Mouse (Mus musculus) midbrain, embryonic 12.5 days (tissue): Measurements from ENCODE around the gene Hcls1. TPM values are rescaled to one million over a fixed set of nuclear protein-coding genes. Genes with fewer than 3 reads are reported as not detected.

Source experiments
- ATAC-seq: fragments of 200-750 bp; cut with Nextera tagmentation; 2 replicates; pipeline ENCODE4 v1.8.0; 2017; ENCODE audit warnings: low read depth, moderate TSS enrichment, moderate library complexity; ENCODE audit not compliant: low FRiP score
- H3K27ac ChIP-seq: fragments of 300-500 bp; sonication (generic); replicated peaks from 2 replicates; pipeline ENCODE4 v1.5.1; 2016; ENCODE audit warnings: mild to moderate bottlenecking
- H3K27me3 ChIP-seq: fragments of 300-500 bp; sonication (generic); 2 replicates; pipeline ENCODE4 v1.6.1; 2016; ENCODE audit warnings: mild to moderate bottlenecking
- H3K36me3 ChIP-seq: fragments of 300-500 bp; sonication (generic); 2 replicates; pipeline ENCODE4 v1.6.1; 2016
- H3K4me1 ChIP-seq: fragments of 300-500 bp; sonication (generic); 2 replicates; pipeline ENCODE4 v1.6.1; 2016
- H3K4me2 ChIP-seq: fragments of 300-500 bp; sonication (generic); replicated peaks from 2 replicates; pipeline ENCODE4 v1.6.1; 2016; ENCODE audit warnings: mild to moderate bottlenecking, moderate library complexity
- H3K4me3 ChIP-seq: fragments of 300-500 bp; sonication (generic); 2 replicates; pipeline ENCODE4 v1.5.1; 2016; ENCODE audit warnings: mild to moderate bottlenecking
- H3K9ac ChIP-seq: fragments of 300-500 bp; sonication (generic); replicated peaks from 2 replicates; pipeline ENCODE4 v1.6.1; 2016; ENCODE audit warnings: mild to moderate bottlenecking, moderate library complexity
- H3K9me3 ChIP-seq: fragments of 300-500 bp; sonication (generic); 2 replicates; pipeline ENCODE4 v1.6.1; 2016; ENCODE audit warnings: mild to moderate bottlenecking
- WGBS: fragments of 180-500 bp; shearing (Covaris S2); methylation state at CpG from one replicate; pipeline ENCODE4 v1.1.7; 2016; 5-methylcytosine and 5-hydroxymethylcytosine counted together
- polyA plus RNA-seq: library from polyadenylated mRNA; unstranded; fragments of >200 nt; fragmentation: Nextera tagmentation; extraction: Ambion mirVana; gene quantifications from 2 replicates; pipeline ENCODE4 v1.2.1, GENCODE M21; 2016

Hcls1 gene
- polyA plus RNA-seq, 1 experiment from 2014 or later, result 3.5 TPM

DNA sequence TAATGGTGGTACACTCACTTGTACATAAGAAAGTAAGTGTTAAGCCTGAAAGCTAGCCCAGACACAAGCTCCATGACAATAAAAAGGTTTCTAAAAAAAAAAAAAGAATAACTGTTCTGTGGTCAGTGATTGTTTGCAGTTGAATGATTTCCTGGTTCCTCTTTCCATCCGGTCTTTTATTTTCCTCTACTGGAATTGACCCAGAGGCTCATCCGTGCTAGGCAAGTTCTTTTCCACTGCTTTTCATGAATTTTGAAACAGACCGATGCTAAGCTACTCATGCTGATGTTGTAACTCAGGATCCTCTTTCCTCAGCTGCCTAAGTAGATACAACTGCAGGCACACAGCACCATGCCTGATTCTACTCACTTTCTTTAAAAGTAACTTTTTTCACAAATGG, 14.4 kb upstream of the Hcls1 start:
- H3K4me2 ChIP-seq, result no peak overlapping the region
- no peaks in the 10 kb centered on the region for H3K9me3 ChIP-seq
- H3K9ac ChIP-seq, result no peak overlapping the region
- H3K4me3 ChIP-seq, result no peak overlapping the region
- H3K36me3 ChIP-seq, result peaks cover 59% of the 10 kb centered on the region
- no peak for ATAC-seq
- no peaks in the 10 kb centered on the region for H3K27me3 ChIP-seq
- H3K4me1 ChIP-seq, result no peaks in the 10 kb centered on the region
- 88% methylated on average over 3 of the region's 3 CpGs for WGBS
- no peak overlapping the region for H3K27ac ChIP-seq

DNA sequence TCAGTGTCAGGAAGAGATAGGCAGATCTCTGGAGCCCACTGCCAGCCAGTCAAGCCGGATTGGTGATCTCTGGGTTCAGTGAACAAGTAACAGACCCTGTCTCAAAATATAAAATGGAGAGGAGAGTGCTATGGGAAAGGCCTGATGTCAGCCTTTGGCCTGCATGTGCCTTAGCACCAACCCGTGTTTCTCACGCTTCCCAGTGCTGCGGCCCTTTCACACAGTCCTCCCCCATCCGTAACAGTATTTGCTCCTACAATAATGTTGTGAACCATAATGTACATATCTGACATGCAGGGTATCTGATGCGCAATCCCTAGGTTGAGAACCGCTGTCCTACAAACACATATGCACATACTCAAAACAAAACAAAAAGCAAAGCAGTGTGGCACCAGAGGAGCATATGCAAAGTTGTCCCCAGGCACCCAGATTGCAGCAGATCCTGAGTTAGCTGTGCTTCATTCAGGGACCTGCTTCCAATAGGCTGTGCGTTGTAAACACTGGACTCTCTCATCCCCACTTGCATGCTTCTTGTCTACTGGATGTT, 13.6 kb upstream of the Hcls1 start:
- Histone ChIP-seq H3K4me3 (no peak overlapping the region), H3K4me1 (no peaks in the 10 kb centered on the region), H3K27me3 (no peaks in the 10 kb centered on the region), H3K9me3 (no peaks in the 10 kb centered on the region), H3K4me2 (no peak overlapping the region), H3K9ac (no peak overlapping the region), H3K27ac (no peak overlapping the region), H3K36me3 (peaks cover 59% of the 10 kb centered on the region)
- no peak for ATAC-seq
- 93% methylated on average over 8 of the region's 8 CpGs for WGBS

DNA sequence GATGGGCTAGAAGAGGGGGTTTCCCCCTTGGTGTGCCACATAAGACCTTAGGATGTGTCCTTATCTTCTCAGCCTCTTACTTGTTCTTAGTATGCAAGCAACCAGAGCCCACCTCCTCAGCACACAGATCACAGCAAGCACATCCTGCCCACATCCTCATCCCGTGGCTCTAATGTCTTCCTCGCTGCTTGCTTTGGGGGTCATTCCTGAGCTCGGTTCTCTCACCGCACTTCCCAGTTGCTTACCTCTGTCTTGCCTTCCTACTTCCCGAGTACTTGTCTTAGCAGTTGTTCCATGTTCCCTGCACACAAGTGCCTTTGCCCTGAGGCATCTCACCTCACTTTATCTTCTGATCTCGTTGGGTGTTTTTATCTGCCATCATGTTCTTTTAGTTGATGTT, 12.8 kb upstream of the Hcls1 start:
- Histone ChIP-seq H3K9ac (no peak overlapping the region), H3K4me3 (no peak overlapping the region), H3K36me3 (peaks cover 62% of the 10 kb centered on the region), H3K27me3 (no peaks in the 10 kb centered on the region), H3K4me2 (no peak overlapping the region), H3K9me3 (no peaks in the 10 kb centered on the region), H3K4me1 (no peaks in the 10 kb centered on the region), H3K27ac (no peak overlapping the region)
- WGBS, result 91% methylated on average over 6 of the region's 6 CpGs
- ATAC-seq, result no peak

DNA sequence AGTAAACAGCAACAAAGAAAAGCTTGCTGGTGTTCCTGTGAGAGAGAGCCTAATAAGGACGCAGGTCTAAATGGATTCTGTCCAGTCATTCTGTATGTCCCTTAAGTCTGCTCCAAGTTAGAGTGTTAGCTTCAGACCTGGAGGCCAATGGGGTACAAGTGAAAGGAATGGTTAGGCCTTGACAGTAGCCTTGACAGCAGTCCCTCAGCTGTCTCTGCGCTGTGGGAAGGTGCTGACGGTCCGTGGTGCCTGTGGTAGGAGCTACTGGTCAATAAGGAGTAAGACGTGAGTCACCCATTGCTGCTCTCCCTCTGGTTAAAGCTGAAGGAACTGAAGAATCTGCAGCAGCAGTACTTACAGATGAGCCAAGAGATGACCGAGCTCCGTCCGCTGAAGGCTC, 10.5 kb upstream of the Hcls1 start:
- 93% methylated on average over 8 of the region's 8 CpGs for WGBS
- Histone ChIP-seq H3K4me1 (no peaks in the 10 kb centered on the region), H3K27me3 (no peaks in the 10 kb centered on the region), H3K4me3 (no peak overlapping the region), H3K9ac (no peak overlapping the region), H3K9me3 (no peaks in the 10 kb centered on the region), H3K4me2 (no peak overlapping the region), H3K36me3 (peaks cover 64% of the 10 kb centered on the region), H3K27ac (no peak overlapping the region)
- ATAC-seq, result no peak

DNA sequence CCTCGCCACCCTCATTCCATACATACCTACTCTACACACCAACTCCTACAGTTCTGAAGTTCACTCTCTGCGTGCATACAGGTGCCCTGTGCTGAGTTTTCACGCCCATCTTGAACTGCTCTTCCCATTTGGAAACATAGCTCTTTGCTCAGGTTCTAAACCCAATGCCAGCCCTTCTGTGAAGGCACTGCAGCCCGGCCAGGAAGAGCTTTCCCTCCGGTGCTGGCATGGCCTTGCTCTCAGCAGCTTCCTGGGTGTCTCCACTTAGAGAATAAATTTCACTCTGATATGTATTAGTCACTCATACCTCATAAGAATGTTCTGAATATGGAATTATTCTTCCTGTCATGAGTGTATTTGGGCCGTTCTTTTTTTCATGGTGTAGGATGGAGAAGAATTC, 9.4 kb upstream of the Hcls1 start:
- H3K27ac ChIP-seq, result no peak overlapping the region
- WGBS, result 89% methylated on average over 6 of the region's 6 CpGs
- no peak for ATAC-seq
- H3K36me3 ChIP-seq, result peaks cover 67% of the 10 kb centered on the region
- H3K4me2 ChIP-seq, result no peak overlapping the region
- H3K27me3 ChIP-seq, result no peaks in the 10 kb centered on the region
- H3K9me3 ChIP-seq, result no peaks in the 10 kb centered on the region
- no peak overlapping the region for H3K4me3 ChIP-seq
- no peak overlapping the region for H3K9ac ChIP-seq
- no peaks in the 10 kb centered on the region for H3K4me1 ChIP-seq

DNA sequence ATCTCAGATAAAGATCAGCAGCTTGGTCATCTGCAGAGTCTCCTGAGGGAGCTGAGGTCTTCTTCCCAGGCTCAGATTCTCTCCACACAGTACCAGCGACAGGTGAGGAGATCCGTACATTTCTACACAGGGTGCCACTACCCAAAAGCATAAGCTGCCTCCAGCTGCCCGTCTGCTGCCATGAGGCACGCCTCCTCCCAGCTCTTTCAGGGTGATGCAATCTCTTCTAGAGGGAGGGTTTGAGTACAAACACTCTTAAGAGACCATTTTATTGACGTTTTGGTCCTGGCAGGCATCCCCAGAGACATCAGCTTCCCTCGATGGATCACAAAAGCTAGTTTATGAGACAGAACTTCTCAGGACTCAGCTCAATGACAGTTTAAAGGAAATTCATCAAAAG, 9.0 kb upstream of the Hcls1 start:
- WGBS, result 86% methylated on average over 6 of the region's 6 CpGs
- no peak for ATAC-seq

DNA sequence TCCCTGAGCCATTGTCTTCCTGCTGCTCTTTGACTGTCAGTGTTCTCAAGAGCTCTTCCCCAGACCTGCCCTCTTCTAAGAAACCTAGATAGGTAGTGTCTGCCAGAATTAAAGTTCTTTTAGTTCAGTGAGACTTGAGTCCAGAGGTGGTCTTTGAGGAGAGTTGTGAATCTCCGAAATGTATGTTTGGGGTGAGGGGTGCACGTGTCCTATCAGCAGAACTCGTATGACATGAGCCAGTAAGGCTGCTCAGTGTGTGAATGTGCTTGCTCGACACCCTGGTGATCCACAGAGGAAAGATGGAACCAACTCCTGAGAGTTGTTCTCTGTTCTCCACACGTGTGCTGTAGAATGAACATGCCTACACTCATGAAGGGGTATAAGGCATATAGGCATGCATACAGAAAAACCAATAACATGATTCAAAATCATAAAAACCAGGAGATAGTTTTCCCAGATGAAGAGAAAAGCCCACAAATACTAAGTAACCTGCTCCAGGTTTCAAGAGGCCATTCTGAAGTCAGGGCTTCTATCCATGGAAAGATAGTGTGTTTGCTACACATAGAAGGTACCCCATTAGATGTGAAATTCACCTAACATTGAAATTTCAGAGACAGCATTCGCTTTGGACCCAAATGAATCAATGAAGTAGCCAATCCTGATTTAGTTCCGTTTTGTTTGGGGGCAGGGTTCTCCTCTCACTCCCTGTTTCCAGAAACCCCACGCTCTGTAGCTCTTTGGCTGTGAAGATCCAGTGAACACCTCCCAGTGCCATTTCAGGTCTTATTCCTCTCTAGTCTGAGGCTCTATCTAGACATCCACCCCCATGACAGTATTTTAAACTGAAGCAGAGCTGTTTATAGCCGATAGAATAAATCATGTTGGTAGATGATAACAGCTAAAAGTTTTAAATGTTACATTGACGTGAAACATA, 8.0 kb upstream of the Hcls1 start:
- H3K4me3 ChIP-seq, result no peak overlapping the region
- H3K9ac ChIP-seq, result no peak overlapping the region
- H3K9me3 ChIP-seq, result no peaks in the 10 kb centered on the region
- no peaks in the 10 kb centered on the region for H3K27me3 ChIP-seq
- H3K4me2 ChIP-seq, result no peak overlapping the region
- WGBS, result 92% methylated on average over 10 of the region's 10 CpGs
- no peak for ATAC-seq
- H3K27ac ChIP-seq, result no peak overlapping the region
- H3K36me3 ChIP-seq, result peaks cover 76% of the 10 kb centered on the region
- no peaks in the 10 kb centered on the region for H3K4me1 ChIP-seq

More for the DNA sequence above, 9.0 kb upstream of the Hcls1 start:
- Histone ChIP-seq H3K9me3 (no peaks in the 10 kb centered on the region), H3K27ac (no peak overlapping the region), H3K4me2 (no peak overlapping the region), H3K4me1 (no peaks in the 10 kb centered on the region), H3K4me3 (no peak overlapping the region), H3K9ac (no peak overlapping the region), H3K27me3 (no peaks in the 10 kb centered on the region), H3K36me3 (peaks cover 69% of the 10 kb centered on the region)

DNA sequence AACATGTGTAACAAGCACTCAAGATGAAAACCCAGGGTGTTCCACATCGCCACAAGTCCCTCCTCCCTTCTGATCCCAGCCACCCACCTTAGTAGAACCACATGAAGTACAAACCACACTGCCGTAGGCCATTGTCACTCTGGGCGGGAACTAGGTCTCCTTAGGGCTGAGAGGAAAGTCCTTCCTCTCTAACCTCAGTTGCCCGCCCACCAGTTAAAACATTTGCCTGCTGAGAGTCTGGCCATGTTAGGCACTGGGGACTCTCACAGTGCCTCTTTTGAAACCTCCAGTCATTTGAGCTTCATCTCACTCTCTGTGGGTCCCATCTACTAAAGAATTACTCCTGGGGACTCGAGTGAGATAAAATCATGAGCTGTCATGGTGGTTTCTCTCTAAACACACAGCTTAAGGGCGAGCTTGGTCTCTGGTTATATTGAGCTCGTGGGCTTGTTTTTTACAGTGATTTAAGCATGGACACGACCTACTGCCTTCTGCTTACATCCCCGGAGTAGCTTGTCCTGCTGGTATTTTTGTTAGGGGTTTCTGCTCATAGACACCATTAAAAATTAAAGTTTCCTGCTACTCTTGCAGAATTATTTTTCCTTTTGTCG, 7.2 kb upstream of the Hcls1 start:
- H3K9me3 ChIP-seq, result no peaks in the 10 kb centered on the region
- 88% methylated on average over 10 of the region's 10 CpGs for WGBS
- H3K27me3 ChIP-seq, result no peaks in the 10 kb centered on the region
- H3K4me1 ChIP-seq, result no peaks in the 10 kb centered on the region
- no peak overlapping the region for H3K4me3 ChIP-seq
- H3K9ac ChIP-seq, result no peak overlapping the region
- H3K27ac ChIP-seq, result no peak overlapping the region
- H3K36me3 ChIP-seq, result peaks cover 77% of the 10 kb centered on the region
- H3K4me2 ChIP-seq, result no peak overlapping the region
- ATAC-seq, result no peak

DNA sequence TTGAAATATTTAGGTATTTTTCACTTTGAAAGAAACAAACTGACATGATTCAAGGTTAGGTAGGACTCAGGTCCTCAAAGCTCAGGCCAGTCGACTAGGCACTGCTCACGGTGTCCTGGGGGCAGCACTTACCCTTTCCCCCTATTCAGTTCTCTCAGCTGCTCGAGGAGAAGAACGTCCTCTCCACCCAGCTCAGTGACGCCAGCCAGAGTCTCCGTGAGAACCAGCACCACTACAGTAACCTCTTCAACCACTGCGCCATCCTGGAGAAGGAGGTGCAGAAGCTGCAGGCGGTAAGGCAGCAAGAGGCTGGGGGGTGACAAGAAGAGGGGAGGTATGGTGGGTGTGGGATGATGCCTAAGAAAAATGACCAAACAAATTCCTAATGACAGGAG, 6.7 kb upstream of the Hcls1 start:
- no peaks in the 10 kb centered on the region for H3K9me3 ChIP-seq
- no peaks in the 10 kb centered on the region for H3K27me3 ChIP-seq
- H3K4me2 ChIP-seq, result no peak overlapping the region
- WGBS, result 93% methylated on average over 8 of the region's 8 CpGs
- no peak overlapping the region for H3K4me3 ChIP-seq
- ATAC-seq, result no peak
- H3K27ac ChIP-seq, result no peak overlapping the region
- H3K36me3 ChIP-seq, result peaks cover 82% of the 10 kb centered on the region
- H3K9ac ChIP-seq, result no peak overlapping the region
- no peaks in the 10 kb centered on the region for H3K4me1 ChIP-seq

DNA sequence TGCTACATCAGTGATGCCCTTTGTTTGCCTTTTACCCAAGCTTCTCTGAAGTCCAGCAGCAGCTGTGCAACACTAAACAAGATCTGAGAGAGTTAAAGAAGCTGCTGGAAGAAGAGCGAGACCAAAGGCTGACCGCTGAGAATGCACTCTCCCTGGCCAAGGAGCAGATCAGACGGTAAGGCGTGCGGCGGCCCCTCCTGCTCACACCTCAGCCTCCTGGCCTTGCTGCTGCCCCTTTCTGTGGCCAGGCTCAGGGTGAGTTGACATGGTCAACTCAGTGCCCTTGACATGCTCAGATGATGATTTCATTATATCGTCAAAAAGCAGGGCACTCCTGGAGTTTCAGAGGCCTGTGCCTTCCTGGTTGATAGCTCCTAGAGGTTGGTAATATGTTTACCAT, 5.6 kb upstream of the Hcls1 start:
- H3K9me3 ChIP-seq, result no peaks in the 10 kb centered on the region
- H3K4me2 ChIP-seq, result no peak overlapping the region
- no peaks in the 10 kb centered on the region for H3K27me3 ChIP-seq
- no peaks in the 10 kb centered on the region for H3K4me1 ChIP-seq
- no peak overlapping the region for H3K27ac ChIP-seq
- no peak overlapping the region for H3K4me3 ChIP-seq
- H3K36me3 ChIP-seq, result peaks cover 84% of the 10 kb centered on the region
- 98% methylated on average over 7 of the region's 7 CpGs for whole genome bisulfite sequencing
- ATAC-seq, result no peak
- H3K9ac ChIP-seq, result no peak overlapping the region

DNA sequence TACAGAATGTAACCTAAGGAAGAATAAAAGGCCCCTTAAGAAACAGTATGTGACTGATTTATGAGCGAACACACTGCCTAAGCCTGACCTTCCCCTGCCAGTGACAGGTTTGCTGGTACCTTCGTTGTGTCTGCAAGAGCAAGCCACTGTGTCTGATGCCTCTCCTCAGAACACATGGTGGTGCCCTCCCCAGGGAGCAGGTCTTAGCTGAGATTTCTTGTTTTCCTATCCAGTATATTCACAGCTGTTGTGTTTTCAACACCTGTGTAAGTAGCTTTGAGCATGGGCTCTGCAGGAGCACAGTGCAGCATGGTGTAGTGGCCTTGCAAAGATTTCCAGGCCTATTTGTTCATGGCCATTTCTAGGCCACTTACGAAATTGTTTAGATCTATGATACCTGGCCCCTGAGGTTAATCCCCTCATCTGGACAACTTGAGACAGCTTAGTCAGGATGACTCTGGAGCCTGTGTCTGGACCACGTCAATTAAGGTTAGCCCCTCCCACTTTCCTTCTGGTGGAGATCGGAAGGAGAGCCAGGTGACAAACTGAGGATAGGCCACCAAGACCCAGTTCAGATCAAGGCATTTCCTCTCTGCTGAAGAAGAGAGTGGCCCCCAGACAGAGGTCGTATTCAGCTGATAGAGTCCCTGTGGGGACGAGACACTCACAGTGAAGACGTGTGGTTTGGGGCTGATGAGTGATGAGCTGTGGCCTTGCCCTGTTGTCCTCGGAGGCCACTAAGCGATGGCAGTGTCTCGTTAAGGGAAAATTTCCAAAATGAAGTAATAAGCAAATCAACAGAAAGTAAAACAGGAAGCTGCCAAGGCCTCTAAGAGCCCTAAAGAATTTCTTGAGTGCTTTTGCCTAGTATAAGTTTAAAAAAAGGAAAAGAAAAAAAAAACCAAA, 4.3 kb upstream of the Hcls1 start:
- Histone ChIP-seq H3K36me3 (peaks cover 73% of the 10 kb centered on the region), H3K4me2 (no peak overlapping the region), H3K4me3 (no peak overlapping the region), H3K27ac (no peak overlapping the region), H3K27me3 (no peaks in the 10 kb centered on the region), H3K4me1 (no peaks in the 10 kb centered on the region), H3K9me3 (no peaks in the 10 kb centered on the region), H3K9ac (no peak overlapping the region)
- no peak for ATAC-seq
- WGBS, result 89% methylated on average over 11 of the region's 11 CpGs

DNA sequence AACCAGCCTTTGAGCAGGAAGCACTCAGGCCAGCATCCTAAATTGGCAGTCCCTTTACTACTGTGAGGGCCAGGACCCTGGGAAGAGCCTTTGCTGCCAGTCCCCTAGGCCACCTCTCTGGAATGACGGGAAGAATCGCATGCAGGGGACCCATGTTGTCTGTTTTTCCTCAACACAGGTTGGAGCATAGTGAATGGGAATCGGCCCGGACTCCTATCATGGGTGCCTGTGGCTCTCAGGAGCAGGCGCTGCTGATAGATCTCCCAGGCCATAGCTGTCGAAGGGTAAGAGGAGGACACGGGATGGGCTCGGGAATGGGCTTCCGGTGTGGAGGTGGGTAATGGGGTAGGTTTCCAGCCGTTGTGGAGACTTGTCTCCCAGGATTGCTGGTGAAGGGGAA, 3.4 kb upstream of the Hcls1 start:
- 94% methylated on average over 10 of the region's 10 CpGs for WGBS
- Histone ChIP-seq H3K27me3 (no peaks in the 10 kb centered on the region), H3K9me3 (no peaks in the 10 kb centered on the region), H3K27ac (no peak overlapping the region), H3K36me3 (peaks cover 64% of the 10 kb centered on the region), H3K9ac (no peak overlapping the region), H3K4me3 (no peak overlapping the region), H3K4me1 (no peaks in the 10 kb centered on the region), H3K4me2 (no peak overlapping the region)
- no peak for ATAC-seq
